18 mouse cellular contexts compared by ENCODE assay signal in the genomic region with DNA sequence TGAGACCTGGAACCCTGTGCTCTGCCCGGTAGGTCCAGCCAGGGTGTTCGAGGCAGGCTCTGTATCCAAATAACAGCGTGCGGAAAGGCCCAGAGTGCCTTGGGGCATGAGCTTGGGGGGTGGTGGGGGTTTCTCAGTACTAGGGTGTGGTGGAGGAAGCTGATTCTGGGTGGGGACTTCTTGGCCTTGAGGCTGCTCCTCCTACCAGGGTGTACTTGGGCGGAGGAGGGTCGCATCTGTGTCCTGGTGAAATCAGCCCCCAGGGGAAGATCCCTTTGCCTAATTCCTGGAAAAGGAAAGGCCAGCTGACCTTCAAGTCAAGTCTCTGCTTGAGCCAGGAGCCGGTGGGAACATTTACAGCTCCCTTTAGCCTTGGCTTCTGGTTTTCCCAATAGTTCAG. TPM values are rescaled to one million over a fixed set of nuclear protein-coding genes. Genes with fewer than 3 reads are reported as not detected.
A peak's percentile ranks its signal among the peaks of the same experiment; 100 is the strongest.
DNase-seq lines count a peak whose midpoint lies in the region; ATAC-seq and TF ChIP-seq lines count a peak whose summit lies in the region.
"Had no signal": no experiment of that assay in that cellular context is flagged by ENCODE, and none has a peak within 500 bp of the region (broad histone marks: within the 10 kb centered on the region; RNA-seq: fewer than 3 reads in every experiment).

No protein-coding gene starts in this region.

- H3K9ac ChIP-seq in intestine, embryonic 15.5 days = no peak overlapping the region
- H3K9ac ChIP-seq in intestine, embryonic 16.5 days (ENCODE audit: low read depth, low read length) = no peak overlapping the region
- no peak overlapping the region for H3K9ac ChIP-seq in stomach, postnatal 0 days (ENCODE audit: low read length)
- H3K9ac ChIP-seq: heart, embryonic 13.5 days; kidney, embryonic 15.5 days; liver, embryonic 12.5 days had no signal

- no peaks in the 10 kb centered on the region for H3K36me3 ChIP-seq in intestine, embryonic 15.5 days
- no peaks in the 10 kb centered on the region for H3K36me3 ChIP-seq in intestine, embryonic 16.5 days (ENCODE audit: control insufficient read depth, insufficient read depth, low read length)
- no peaks in the 10 kb centered on the region for H3K36me3 ChIP-seq in stomach, postnatal 0 days (ENCODE audit: control insufficient read depth, insufficient read depth, low read length)
- H3K36me3 ChIP-seq: heart, embryonic 13.5 days; kidney, embryonic 15.5 days; liver, embryonic 12.5 days had no signal

- peak; percentile 43 for DNase-seq in WW6 (ENCODE audit: low read depth, low spot score)
- peak; percentile 33 for DNase-seq in heart, postnatal 4 days
- DNase-seq in stomach, postnatal 0 days (ENCODE audit: low spot score) = no peak
- no peak for DNase-seq in thymus, postnatal 14 days
- DNase-seq in spleen, postnatal 4 days (ENCODE audit: low spot score in 2 of 2) = no peak
- DNase-seq: adrenal gland, adult 2 months; cerebellum, adult 9-11 months; retina, postnatal 1 day; spleen, adult 18-20 months had no signal

- TF ChIP-seq CTCF in stomach, postnatal 0 days (IDR thresholded peaks at IDR 0.05; ENCODE audit: low read depth) = no peak

- no peaks in the 10 kb centered on the region for H3K9me3 ChIP-seq in intestine, embryonic 15.5 days
- H3K9me3 ChIP-seq in intestine, embryonic 16.5 days (ENCODE audit: control insufficient read depth, low read length) = no peaks in the 10 kb centered on the region
- no peaks in the 10 kb centered on the region for H3K9me3 ChIP-seq in stomach, postnatal 0 days (ENCODE audit: control insufficient read depth, low read length)
- H3K9me3 ChIP-seq: heart, embryonic 13.5 days; kidney, embryonic 15.5 days; liver, embryonic 12.5 days had no signal

- WGBS in intestine, embryonic 15.5 days = 68% methylated on average over 7 of the region's 7 CpGs
- WGBS in intestine, embryonic 16.5 days = 74% methylated on average over 7 of the region's 7 CpGs
- WGBS in stomach, postnatal 0 days = 60% methylated on average over 7 of the region's 7 CpGs

- peaks cover 6% of the 10 kb centered on the region for H3K4me1 ChIP-seq in intestine, embryonic 15.5 days (replicated peaks)
- H3K4me1 ChIP-seq in intestine, embryonic 16.5 days (ENCODE audit: control insufficient read depth, insufficient read depth, low read length) = peaks cover 9% of the 10 kb centered on the region
- H3K4me1 ChIP-seq in stomach, postnatal 0 days (replicated peaks; ENCODE audit: control insufficient read depth, insufficient read depth) = 0 out of 2 replicates have a peak, but pooled peaks cover 2% of the 10 kb centered on the region
- H3K4me1 ChIP-seq: kidney, embryonic 15.5 days had no signal

- H3K4me2 ChIP-seq in intestine, embryonic 15.5 days (replicated peaks) = no peak overlapping the region
- no peak overlapping the region for H3K4me2 ChIP-seq in intestine, embryonic 16.5 days (ENCODE audit: low read depth, low read length)
- H3K4me2 ChIP-seq in stomach, postnatal 0 days (replicated peaks; ENCODE audit: low read depth) = no peak overlapping the region
- H3K4me2 ChIP-seq: heart, embryonic 13.5 days; kidney, embryonic 15.5 days; liver, embryonic 12.5 days had no signal

- H3K27ac ChIP-seq in intestine, embryonic 15.5 days = no peak overlapping the region
- no peak overlapping the region for H3K27ac ChIP-seq in intestine, embryonic 16.5 days (ENCODE audit: low read length)
- H3K27ac ChIP-seq in stomach, postnatal 0 days (replicated peaks) = no peak overlapping the region
- H3K27ac ChIP-seq: heart, embryonic 13.5 days; hindbrain, postnatal 0 days; kidney, embryonic 15.5 days; layer of hippocampus, adult 2 months; liver, embryonic 12.5 days had no signal

- no peak for TF ChIP-seq EP300 in stomach, postnatal 0 days (optimal IDR thresholded peaks at IDR 0.05)

- peak; percentile 36 for ATAC-seq in intestine, embryonic 15.5 days
- no peak for ATAC-seq in intestine, embryonic 16.5 days
- peak; percentile 46; the same call in 1 of the 2 replicates for ATAC-seq in stomach, postnatal 0 days (ENCODE audit: low FRiP score, low TSS enrichment)
- ATAC-seq: hindbrain, postnatal 0 days; liver, embryonic 12.5 days had no signal

- no peak overlapping the region for H3K4me3 ChIP-seq in intestine, embryonic 15.5 days (replicated peaks)
- H3K4me3 ChIP-seq in intestine, embryonic 16.5 days (ENCODE audit: low read length) = no peak overlapping the region
- no peak overlapping the region for H3K4me3 ChIP-seq in stomach, postnatal 0 days (ENCODE audit: low read depth, low read length)
- H3K4me3 ChIP-seq: erythroblast, embryonic 14.5 days; heart, embryonic 13.5 days; kidney, embryonic 15.5 days; layer of hippocampus, adult 2 months; liver, embryonic 12.5 days had no signal

- no peaks in the 10 kb centered on the region for H3K27me3 ChIP-seq in intestine, embryonic 15.5 days (replicated peaks)
- H3K27me3 ChIP-seq in intestine, embryonic 16.5 days (replicated peaks; ENCODE audit: control insufficient read depth, insufficient read depth, low read length) = no peaks in the 10 kb centered on the region
- H3K27me3 ChIP-seq in stomach, postnatal 0 days (ENCODE audit: control insufficient read depth, insufficient read depth, low read length) = no peaks in the 10 kb centered on the region
- H3K27me3 ChIP-seq: kidney, embryonic 15.5 days had no signal

RNA-seq across cellular contexts. Expression of a gene that starts 30.9 kb away (rescaled TPM):
- polyA plus RNA-seq in intestine, embryonic 15.5 days (2015; fragmentation: Nextera tagmentation; extraction: Ambion mirVana) = 0.18 and 0.20 TPM in 2 replicates
- 0.31 and 0.42 TPM in 2 replicates for polyA plus RNA-seq in intestine, embryonic 16.5 days (2015; fragmentation: Nextera tagmentation; extraction: Ambion mirVana)
- total RNA-seq in heart, postnatal 4 days (2021) = 1 to 10 TPM; 2.7 to 2.8 TPM
- 0.12 and 0.18 TPM in 2 replicates for polyA plus RNA-seq in stomach, postnatal 0 days (2015; fragmentation: Nextera tagmentation; extraction: Ambion mirVana)
- total RNA-seq: monocyte, adult 5-6 weeks had no signal
- polyA plus RNA-seq: erythroblast, embryonic 14.5 days had no signal

RNA-seq across cellular contexts. Expression of a gene that starts 39.7 kb away (rescaled TPM):
- 4.5 and 5.5 TPM in 2 replicates for polyA plus RNA-seq in intestine, embryonic 15.5 days (2015; fragmentation: Nextera tagmentation; extraction: Ambion mirVana)
- 1.8 TPM in 2 replicates for polyA plus RNA-seq in intestine, embryonic 16.5 days (2015; fragmentation: Nextera tagmentation; extraction: Ambion mirVana)
- total RNA-seq in heart, postnatal 4 days (2021) = 10 to 100 TPM; 25.1 to 29.4 TPM
- 5.4 and 5.5 TPM in 2 replicates for polyA plus RNA-seq in stomach, postnatal 0 days (2015; fragmentation: Nextera tagmentation; extraction: Ambion mirVana)

Comparison
In these comparisons a context has a peak if more than half of its experiments do, and no peak if none do; other contexts are left out.
1. DNase-seq: peak in WW6 (single experiment) and heart, postnatal 4 days (single experiment); none in stomach, postnatal 0 days (single experiment), thymus, postnatal 14 days (single experiment) and spleen, postnatal 4 days (0 of 2).